8 mouse cellular contexts compared by ENCODE assay signal in genomic region chr7:31097583-31098248, GRCm38 (mm10). TPM values are rescaled to one million over a fixed set of nuclear protein-coding genes. Genes with fewer than 3 reads are reported as not detected.
DNase-seq lines count a peak whose midpoint lies in the region; ATAC-seq and TF ChIP-seq lines count a peak whose summit lies in the region.

No protein-coding gene starts in this region.

- peaks cover 0 to 2% of the 10 kb centered on the region in 2 experiments; a peak in 2 of 4 replicates for H3K4me1 ChIP-seq in ES-E14 (ENCODE audit: control insufficient read depth in 2 of 2, insufficient read depth in 2 of 2, low read length in 2 of 2, poor library complexity in 1 of 2)
- peaks cover 5% of the 10 kb centered on the region; the same call in 1 of the 2 replicates for H3K4me1 ChIP-seq in lung, embryonic 15.5 days

- no peaks in the 10 kb centered on the region for H3K36me3 ChIP-seq in ES-E14 (ENCODE audit: control insufficient read depth, insufficient read depth, low read length, poor library complexity, severe bottlenecking)
- H3K36me3 ChIP-seq in lung, embryonic 15.5 days = no peaks in the 10 kb centered on the region

- peak; percentile 91 to 96 for ATAC-seq in hematopoietic stem cell, adult 5-6 weeks (replicated peaks in 1 of 2; ENCODE audit: insufficient read depth in 1 of 2, low FRiP score in 2 of 2, low TSS enrichment in 1 of 2, low read depth in 1 of 2, poor library complexity in 2 of 2, severe bottlenecking in 2 of 2)
- ATAC-seq in lung, embryonic 15.5 days (ENCODE audit: borderline replicate concordance, extremely low read depth, low FRiP score, low TSS enrichment) = peak; percentile 94

- in situ Hi-C loops in ES-E14 (cut with MboI; ENCODE audit: low sequenced_read_pairs in 2 of 2, unreplicated experiment in 2 of 2) = no loop called here

- WGBS in lung, embryonic 15.5 days = 35% methylated on average over 20 of the region's 20 CpGs

- no peaks in the 10 kb centered on the region for H3K9me3 ChIP-seq in ES-E14 (ENCODE audit: control insufficient read depth, insufficient read depth, low read depth, low read length)
- H3K9me3 ChIP-seq in lung, embryonic 15.5 days = no peaks in the 10 kb centered on the region

- no peak overlapping the region; the same call in 1 of the 2 replicates for H3K9ac ChIP-seq in ES-E14 (ENCODE audit: insufficient read depth, low read depth, low read length, poor library complexity, severe bottlenecking)
- H3K9ac ChIP-seq in lung, embryonic 15.5 days = no peak overlapping the region; the same call in 1 of the 2 replicates

- H3K4me2 ChIP-seq in lung, embryonic 15.5 days = peak overlapping the region; percentile 51

- peak overlapping the region; percentile 46 to 48; a peak in 3 of 4 replicates for H3K4me3 ChIP-seq in ES-E14 (ENCODE audit: insufficient read depth in 1 of 2, low read depth in 1 of 2, low read length in 2 of 2, poor library complexity in 1 of 2, severe bottlenecking in 1 of 2)
- H3K4me3 ChIP-seq in lung, embryonic 15.5 days = peak overlapping the region; percentile 19

- H3K27ac ChIP-seq in ES-E14 (ENCODE audit: insufficient read depth, low read depth, low read length, poor library complexity, severe bottlenecking) = no peak overlapping the region
- H3K27ac ChIP-seq in lung, embryonic 15.5 days = peak overlapping the region; percentile 3; the same call in 1 of the 2 replicates

- H3K27me3 ChIP-seq in lung, embryonic 15.5 days = no peaks in the 10 kb centered on the region

- DNase-seq in ES-E14 (ENCODE audit: low read depth, low spot score) = peak; percentile 91
- peak; percentile 91 to 92 for DNase-seq in cerebellum, adult 18-20 months
- DNase-seq in forelimb bud, embryonic 11.5 days (ENCODE audit: low read depth, low spot score) = peak; percentile 92
- DNase-seq in layer of hippocampus, adult 8-10 months (ENCODE audit: low spot score in 2 of 2) = peak; percentile 84 to 92
- peak; percentile 72 for DNase-seq in ovary, postnatal 10 days (ENCODE audit: low spot score)
- DNase-seq in thymus, postnatal 0 days (ENCODE audit: low spot score) = peak; percentile 93

TF ChIP-seq in ES-E14, 5 proteins besides CTCF, POLR2A, EP300 and RAD21:
- no peak for TF ChIP-seq CHD2 (IDR thresholded peaks at IDR 0.05; ENCODE audit: low read depth, low read length)
- TF ChIP-seq ZC3H11A (IDR thresholded peaks at IDR 0.05; ENCODE audit: borderline replicate concordance, low read depth, low read length) = peak; percentile 75
- no peak for TF ChIP-seq MAFK (IDR thresholded peaks at IDR 0.05; ENCODE audit: insufficient read depth, low read depth, low read length)

RNA-seq across cellular contexts. Expression of gene Hpn, which starts 17.4 kb away (rescaled TPM):
- total RNA-seq in ES-E14 (2012; rRNA removed) = 14.5 and 28.2 TPM in 2 replicates
- 4.3 and 13.0 TPM in 2 replicates for total RNA-seq in hematopoietic stem cell, adult 5-6 weeks (2017)
- 1 to 10 TPM; 4.8 to 9.5 (median 5.4) TPM for total RNA-seq in layer of hippocampus, adult 8-10 months (2022)
- polyA plus RNA-seq in lung, embryonic 15.5 days (2015; fragmentation: Nextera tagmentation; extraction: Ambion mirVana) = 14.6 and 16.7 TPM in 2 replicates
- 2.0 and 2.6 TPM in 2 replicates for polyA plus RNA-seq in thymus, postnatal 0 days (2015; fragmentation: Nextera tagmentation; extraction: Ambion mirVana)

RNA-seq across cellular contexts. Expression of gene Fxyd3, which starts 21.2 kb away (rescaled TPM):
- 2.2 and 3.2 TPM in 2 replicates for total RNA-seq in ES-E14 (2012; rRNA removed)
- total RNA-seq in hematopoietic stem cell, adult 5-6 weeks (2017) = not detected in 2 replicates
- 1 to 10 TPM in 3 of 4 experiments, not detected in 1; 1.4 to 2.3 (median 1.6) TPM for total RNA-seq in layer of hippocampus, adult 8-10 months (2022)
- 50.1 and 54.3 TPM in 2 replicates for polyA plus RNA-seq in lung, embryonic 15.5 days (2015; fragmentation: Nextera tagmentation; extraction: Ambion mirVana)
- 78.3 and 79.5 TPM in 2 replicates for polyA plus RNA-seq in thymus, postnatal 0 days (2015; fragmentation: Nextera tagmentation; extraction: Ambion mirVana)

RNA-seq across cellular contexts. Expression of gene Scn1b, which starts 29.1 kb away (rescaled TPM):
- 16.3 and 17.3 TPM in 2 replicates for total RNA-seq in ES-E14 (2012; rRNA removed)
- 4.8 and 6.6 TPM in 2 replicates for total RNA-seq in hematopoietic stem cell, adult 5-6 weeks (2017)
- 100 to 1,000 TPM; 572 to 623 (median 584) TPM for total RNA-seq in layer of hippocampus, adult 8-10 months (2022)
- polyA plus RNA-seq in lung, embryonic 15.5 days (2015; fragmentation: Nextera tagmentation; extraction: Ambion mirVana) = 1.5 and 1.8 TPM in 2 replicates
- 2.8 and 2.9 TPM in 2 replicates for polyA plus RNA-seq in thymus, postnatal 0 days (2015; fragmentation: Nextera tagmentation; extraction: Ambion mirVana)

RNA-seq across cellular contexts. Expression of gene Lgi4, which starts 38.6 kb away (rescaled TPM):
- total RNA-seq in ES-E14 (2012; rRNA removed) = 0.16 and 0.18 TPM in 2 replicates
- total RNA-seq in hematopoietic stem cell, adult 5-6 weeks (2017) = not detected in 2 replicates
- 10 to 100 TPM; 38.3 to 64.2 (median 55.9) TPM for total RNA-seq in layer of hippocampus, adult 8-10 months (2022)
- 0.21 and 0.35 TPM in 2 replicates for polyA plus RNA-seq in lung, embryonic 15.5 days (2015; fragmentation: Nextera tagmentation; extraction: Ambion mirVana)
- polyA plus RNA-seq in thymus, postnatal 0 days (2015; fragmentation: Nextera tagmentation; extraction: Ambion mirVana) = 0.04 and 0.14 TPM in 2 replicates

RNA-seq across cellular contexts. Expression of gene Fxyd1, which starts 40.7 kb away (rescaled TPM):
- total RNA-seq in ES-E14 (2012; rRNA removed) = 1.4 TPM in 1 of 2 replicates, not detected in the other
- 2.7 and 15.3 TPM in 2 replicates for total RNA-seq in hematopoietic stem cell, adult 5-6 weeks (2017)
- total RNA-seq in layer of hippocampus, adult 8-10 months (2022) = 100 to 1,000 TPM in 2 of 4 experiments, 10 to 100 TPM in 2; 80.5 to 263 (median 172) TPM
- polyA plus RNA-seq in lung, embryonic 15.5 days (2015; fragmentation: Nextera tagmentation; extraction: Ambion mirVana) = 82.5 and 86.9 TPM in 2 replicates
- 12.2 and 19.1 TPM in 2 replicates for polyA plus RNA-seq in thymus, postnatal 0 days (2015; fragmentation: Nextera tagmentation; extraction: Ambion mirVana)

Comparison
In these comparisons a context has a peak if more than half of its experiments do, and no peak if none do; other contexts are left out.
1. RNA of gene Scn1b, which starts 29.1 kb away (total RNA-seq): 572 to 623 TPM in layer of hippocampus, adult 8-10 months; 16.3 to 17.3 TPM in ES-E14 and 4.8 to 6.6 TPM in hematopoietic stem cell, adult 5-6 weeks; every median in the first group is over 10 times any median in the second.
2. Peak in every context shown above with its lines, with median percentiles within 50 percentile points of each other: DNase-seq.